Mouse (Mus musculus) stomach, postnatal 0 days (tissue): ENCODE measurements around the gene Zfp335. TPM values are rescaled to one million over a fixed set of nuclear protein-coding genes. Genes with fewer than 3 reads are reported as not detected.
A peak's percentile ranks its signal among the peaks of the same experiment; 100 is the strongest.
"Not testable (repeated sequence)": the region's sequence is repeated elsewhere in the genome, so short reads cannot be mapped to it uniquely, and the experiment has no call there.

Experiments
- ATAC-seq: fragments of 200-750 bp; cut with Nextera tagmentation; 2 replicates; pipeline ENCODE4 v1.8.0; 2017; ENCODE audit not compliant: low FRiP score, low TSS enrichment
- DNase-seq: peaks from one replicate; pipeline ENCODE4 v3.0.0-alpha.2; 2016; ENCODE audit warnings: low spot score
- H3K27ac ChIP-seq: fragments of 300-500 bp; sonication (generic); replicated peaks from 2 replicates; pipeline ENCODE4 v1.5.1; 2014; ENCODE audit warnings: mild to moderate bottlenecking, control low read depth
- H3K27me3 ChIP-seq: fragments of 300-500 bp; sonication (generic); 2 replicates; pipeline ENCODE4 v1.6.1; 2014; ENCODE audit warnings: low read length; ENCODE audit not compliant: control insufficient read depth, insufficient read depth
- H3K36me3 ChIP-seq: fragments of 300-500 bp; sonication (generic); 2 replicates; pipeline ENCODE4 v1.6.1; 2014; ENCODE audit warnings: low read length, mixed read lengths; ENCODE audit not compliant: control insufficient read depth, insufficient read depth
- H3K4me1 ChIP-seq: fragments of 300-500 bp; sonication (generic); replicated peaks from 2 replicates; pipeline ENCODE4 v1.6.1; 2014; ENCODE audit warnings: antibody characterized with exemption; ENCODE audit not compliant: control insufficient read depth, insufficient read depth
- H3K4me2 ChIP-seq: fragments of 300-500 bp; sonication (generic); replicated peaks from 2 replicates; pipeline ENCODE4 v1.6.1; 2014; ENCODE audit warnings: low read depth, mild to moderate bottlenecking, control low read depth, moderate library complexity
- H3K4me3 ChIP-seq: fragments of 300-500 bp; sonication (generic); 2 replicates; pipeline ENCODE4 v1.5.1; 2014; ENCODE audit warnings: low read depth, low read length, control low read depth
- H3K9ac ChIP-seq: fragments of 300-500 bp; sonication (generic); 2 replicates; pipeline ENCODE4 v1.6.1; 2014; ENCODE audit warnings: mild to moderate bottlenecking, low read length, control low read depth, mixed read lengths
- H3K9me3 ChIP-seq: fragments of 300-500 bp; sonication (generic); 2 replicates; pipeline ENCODE4 v1.6.1; 2016; ENCODE audit warnings: low read length; ENCODE audit not compliant: control insufficient read depth
- CTCF ChIP-seq: IDR thresholded peaks from 2 replicates; pipeline ENCODE4 v1.5.1; 2016; ENCODE audit warnings: antibody characterized with exemption, low read depth, mild to moderate bottlenecking, moderate library complexity
- EP300 ChIP-seq: optimal IDR thresholded peaks from 2 replicates; pipeline ENCODE3; 2016; ENCODE audit warnings: antibody characterized with exemption
- WGBS: fragments of 180-500 bp; shearing (Covaris S2); extraction: QIAGEN DNeasy Blood & Tissue Kit; methylation state at CpG from one replicate; pipeline ENCODE4 v1.1.7; 2014; 5-methylcytosine and 5-hydroxymethylcytosine counted together
- polyA plus RNA-seq: library from polyadenylated mRNA; unstranded; fragments of >200 nt; fragmentation: Nextera tagmentation; extraction: Ambion mirVana; gene quantifications from 2 replicates; pipeline ENCODE4 v1.2.1, GENCODE M21; 2015

Zfp335 gene
- polyA plus RNA-seq, 1 experiment from 2014 or later: 3.7 TPM

GRCm38 (mm10) chr2:164857842-164858553, 53.6 kb downstream of the Zfp335 start:
- Histone ChIP-seq H3K4me3 (peak overlapping the region; percentile 54), H3K36me3 (no peaks in the 10 kb centered on the region), H3K27me3 (no peaks in the 10 kb centered on the region), H3K4me2 (peak overlapping the region; percentile 82), H3K27ac (0 out of 2 replicates have a peak overlapping the region, but pooled peaks have one; percentile 45), H3K9ac (no peak overlapping the region; the same call in 1 of the 2 replicates), H3K9me3 (no peaks in the 10 kb centered on the region), H3K4me1 (peaks cover 8% of the 10 kb centered on the region; the same call in 1 of the 2 replicates)
- no peak for TF ChIP-seq EP300
- ATAC-seq (no peak), DNase-seq (no peak)
- WGBS: 18% methylated on average over 19 of the region's 19 CpGs

GRCm38 (mm10) chr2:164857101-164857821, 54.3 kb downstream of the Zfp335 start, which contains the start of gene Pltp:
Gene Pltp (minus strand): TSS chr2:164857711.
- Histone ChIP-seq H3K27ac (peak within 1 kb of the TSS; percentile 78), H3K4me3 (peak within 1 kb of the TSS; percentile 54), H3K4me1 (peaks cover 8% of the 10 kb centered on the region; the same call in 1 of the 2 replicates), H3K4me2 (peak within 1 kb of the TSS; percentile 82), H3K9me3 (no peaks in the 10 kb centered on the region), H3K36me3 (no peaks in the 10 kb centered on the region), H3K9ac (peak within 1 kb of the TSS; percentile 62), H3K27me3 (no peaks in the 10 kb centered on the region)
- DNase-seq: peak; percentile 48
- TF ChIP-seq EP300: no peak
- no peak for TF ChIP-seq CTCF
- WGBS: under 1% methylated on average over 41 of the region's 47 CpGs
- ATAC-seq: peak; percentile 55; the same call in 1 of the 2 replicates

GRCm38 (mm10) chr2:164856309-164857100, 55.1 kb downstream of the Zfp335 start:
- no peaks in the 10 kb centered on the region for H3K9me3 ChIP-seq
- WGBS: 3% methylated on average over 42 of the region's 42 CpGs
- TF ChIP-seq EP300 (no peak), CTCF (peak; percentile 41)
- H3K4me2 ChIP-seq: peak overlapping the region; percentile 82
- peak overlapping the region; percentile 54 for H3K4me3 ChIP-seq
- peaks cover 5% of the 10 kb centered on the region; the same call in 1 of the 2 replicates for H3K4me1 ChIP-seq
- DNase-seq: no peak
- ATAC-seq: peak; percentile 18; the same call in 1 of the 2 replicates
- H3K27ac ChIP-seq: peak overlapping the region; percentile 30; the same call in 1 of the 2 replicates
- H3K36me3 ChIP-seq: no peaks in the 10 kb centered on the region
- no peaks in the 10 kb centered on the region for H3K27me3 ChIP-seq
- peak overlapping the region; percentile 62 for H3K9ac ChIP-seq

- not testable (repeated sequence) for H3K27ac ChIP-seq, H3K9me3 ChIP-seq, H3K36me3 ChIP-seq, H3K4me1 ChIP-seq, H3K4me3 ChIP-seq, ATAC-seq, H3K4me2 ChIP-seq, H3K9ac ChIP-seq, DNase-seq, H3K27me3 ChIP-seq
- 78% methylated on average over 5 of the region's 5 CpGs for WGBS
Observed at GRCm38 (mm10) chr2:164855572-164855971, 56.0 kb downstream of the Zfp335 start.

- Histone ChIP-seq H3K9ac (no peak overlapping the region), H3K9me3 (no peaks in the 10 kb centered on the region), H3K4me2 (no peak overlapping the region), H3K27ac (no peak overlapping the region), H3K4me3 (no peak overlapping the region), H3K27me3 (no peaks in the 10 kb centered on the region), H3K36me3 (no peaks in the 10 kb centered on the region; the same call in 1 of the 2 replicates), H3K4me1 (no peaks in the 10 kb centered on the region)
- ATAC-seq: no peak
- DNase-seq: no peak
- WGBS: 71% methylated on average over 8 of the region's 8 CpGs
- TF ChIP-seq CTCF (no peak), EP300 (no peak)
Observed at GRCm38 (mm10) chr2:164850061-164850460, 61.5 kb downstream of the Zfp335 start.
